Mouse (Mus musculus): ENCODE data around the gene Defb19.

GRCm38 (mm10) chr2:152542897-152543296 lies 37.2 kb downstream of the Defb19 start:
- TF ChIP-seq GATA1 (IDR thresholded peaks at IDR 0.05; ENCODE audit: low read depth, low read length) (no peak), EP300 (IDR thresholded peaks at IDR 0.05; ENCODE audit: low read depth in 1 of 2, low read length in 2 of 2) (no peak), CTCF (IDR thresholded peaks at IDR 0.05 in 2 of 3, conservative IDR thresholded peaks at IDR 0.05 in 1 of 3; ENCODE audit: control insufficient read depth in 1 of 3, insufficient read depth in 1 of 3, low read depth in 2 of 3, low read length in 3 of 3, poor library complexity in 1 of 3, severe bottlenecking in 1 of 3) (peak; percentile 25 to 34 (median 33); a peak in 5 of 6 replicates), USF1 (IDR thresholded peaks at IDR 0.05; ENCODE audit: low read depth, low read length) (no peak), TCF12 (IDR thresholded peaks at IDR 0.05; ENCODE audit: low read depth, low read length) (no peak), ZKSCAN1 (IDR thresholded peaks at IDR 0.05; ENCODE audit: low read depth, low read length) (no peak)
